Mouse (Mus musculus) limb, embryonic 12.5 days (tissue): ENCODE measurements at regions not wholly inside any gene's neighbourhood (a gene's known extent, or its start where the extent isn't known, plus 50 kb on each side); places are given as distances from the start of the nearest gene placed in this dataset.

Experiments used
- ATAC-seq: fragments of 200-750 bp; cut with Nextera tagmentation; 2 replicates; pipeline ENCODE4 v1.8.0; 2017; ENCODE audit warnings: low read depth, moderate TSS enrichment; ENCODE audit not compliant: insufficient number of reproducible peaks, insufficient read depth, low FRiP score, low TSS enrichment
- H3K27ac ChIP-seq: fragments of 300-500 bp; sonication (generic); 2 replicates; pipeline ENCODE4 v1.5.1; 2016; ENCODE audit warnings: mild to moderate bottlenecking, moderate library complexity
- H3K27me3 ChIP-seq: fragments of 300-500 bp; sonication (generic); 2 replicates; pipeline ENCODE4 v1.6.1; 2016; ENCODE audit warnings: mild to moderate bottlenecking, moderate library complexity
- H3K36me3 ChIP-seq: fragments of 300-500 bp; sonication (generic); 2 replicates; pipeline ENCODE4 v1.6.1; 2016; ENCODE audit warnings: mild to moderate bottlenecking, moderate library complexity
- H3K4me1 ChIP-seq: fragments of 300-500 bp; sonication (generic); replicated peaks from 2 replicates; pipeline ENCODE4 v1.6.1; 2016
- H3K4me2 ChIP-seq: fragments of 300-500 bp; sonication (generic); 2 replicates; pipeline ENCODE4 v1.6.1; 2016; ENCODE audit warnings: mild to moderate bottlenecking, moderate library complexity
- H3K4me3 ChIP-seq: fragments of 300-500 bp; sonication (generic); replicated peaks from 2 replicates; pipeline ENCODE4 v1.5.1; 2016; ENCODE audit warnings: mild to moderate bottlenecking
- H3K9ac ChIP-seq: fragments of 300-500 bp; sonication (generic); replicated peaks from 2 replicates; pipeline ENCODE4 v1.6.1; 2016; ENCODE audit warnings: mild to moderate bottlenecking, moderate library complexity
- H3K9me3 ChIP-seq: fragments of 300-500 bp; sonication (generic); 2 replicates; pipeline ENCODE4 v1.6.1; 2016; ENCODE audit warnings: mild to moderate bottlenecking, moderate library complexity
- WGBS: fragments of 180-500 bp; shearing (Covaris S2); methylation state at CpG from one replicate; pipeline ENCODE4 v1.1.7; 2016; 5-methylcytosine and 5-hydroxymethylcytosine counted together

DNA sequence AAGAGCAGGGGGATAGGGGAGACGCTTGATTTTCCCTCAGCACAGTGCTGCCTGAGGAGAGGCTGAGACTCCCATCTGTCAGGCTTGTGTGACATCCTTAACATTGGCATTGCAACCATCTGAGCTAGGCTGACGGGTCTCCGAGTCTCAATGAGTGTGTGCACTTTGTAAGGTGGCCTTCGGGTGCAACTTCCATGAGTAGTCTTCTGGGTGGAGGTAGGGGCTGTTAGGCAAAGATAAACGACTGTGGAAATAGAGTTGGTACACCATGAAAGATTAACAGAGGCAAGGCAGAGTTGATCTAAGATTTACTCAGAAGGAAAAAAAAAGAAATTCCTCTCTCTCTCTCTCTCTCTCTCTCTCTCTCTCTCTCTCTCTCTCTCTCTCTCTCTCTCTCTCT lies 211.2 kb upstream of the Nr5a2 start:
- no peak overlapping the region for H3K9ac ChIP-seq
- no peak for ATAC-seq
- WGBS: 74% methylated on average over 5 of the region's 5 CpGs

GRCm38 (mm10) chr1:137147891-137148290 lies 187.6 kb upstream of the Nr5a2 start:
- Histone ChIP-seq H3K4me2 (no peak overlapping the region), H3K27me3 (peaks cover 4% of the 10 kb centered on the region; the same call in 1 of the 2 replicates), H3K4me3 (no peak overlapping the region), H3K36me3 (no peaks in the 10 kb centered on the region), H3K4me1 (peaks cover 5% of the 10 kb centered on the region; the same call in 1 of the 2 replicates), H3K27ac (no peak overlapping the region), H3K9me3 (no peaks in the 10 kb centered on the region), H3K9ac (no peak overlapping the region)
- WGBS: 75% methylated on average over 3 of the region's 3 CpGs
- ATAC-seq: no peak; the same call in 1 of the 2 replicates

More for the DNA sequence above, 211.2 kb upstream of the Nr5a2 start:
- Histone ChIP-seq H3K4me3 (no peak overlapping the region), H3K27ac (no peak overlapping the region), H3K9me3 (no peaks in the 10 kb centered on the region), H3K4me1 (peaks cover 8% of the 10 kb centered on the region), H3K4me2 (no peak overlapping the region), H3K27me3 (no peaks in the 10 kb centered on the region), H3K36me3 (no peaks in the 10 kb centered on the region)

- H3K4me3 ChIP-seq: no peak overlapping the region
- H3K9ac ChIP-seq: no peak overlapping the region
- no peak for ATAC-seq
- no peak overlapping the region for H3K27ac ChIP-seq
- no peaks in the 10 kb centered on the region for H3K9me3 ChIP-seq
- peaks cover 10% of the 10 kb centered on the region; the same call in 1 of the 2 replicates for H3K27me3 ChIP-seq
- H3K4me1 ChIP-seq: peaks cover 6% of the 10 kb centered on the region
- H3K36me3 ChIP-seq: no peaks in the 10 kb centered on the region
- H3K4me2 ChIP-seq: peak overlapping the region; percentile 37
- 9% methylated on average over 13 of the region's 13 CpGs for WGBS
Measured at GRCm38 (mm10) chr1:137141879-137142570, 181.8 kb upstream of the Nr5a2 start.

DNA sequence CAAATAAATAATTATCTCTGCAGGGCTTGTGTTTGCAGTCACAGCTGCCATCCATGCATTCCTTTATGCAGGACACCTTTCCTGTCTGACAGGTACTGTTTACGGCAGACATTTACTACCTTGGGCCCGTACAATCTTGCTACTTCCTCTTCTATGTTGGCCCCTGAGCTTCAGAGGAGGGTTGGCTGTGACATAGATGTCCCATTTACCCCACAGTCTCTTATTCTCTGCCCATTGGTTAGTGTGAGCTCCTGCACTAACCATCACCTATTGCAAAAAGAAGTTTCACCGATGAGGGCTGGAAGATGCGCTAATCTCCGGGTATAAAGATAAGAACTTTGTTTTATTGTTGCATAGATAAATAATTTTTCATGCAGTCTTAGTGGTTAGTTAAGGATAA lies 181.1 kb upstream of the Nr5a2 start:
- Histone ChIP-seq H3K27ac (no peak overlapping the region), H3K4me3 (no peak overlapping the region), H3K4me2 (no peak overlapping the region), H3K27me3 (peaks cover 10% of the 10 kb centered on the region; the same call in 1 of the 2 replicates), H3K9ac (no peak overlapping the region), H3K4me1 (peaks cover 6% of the 10 kb centered on the region), H3K36me3 (no peaks in the 10 kb centered on the region), H3K9me3 (no peaks in the 10 kb centered on the region)
- WGBS: 61% methylated on average over 5 of the region's 5 CpGs
- ATAC-seq: no peak

- no peak for ATAC-seq
- Histone ChIP-seq H3K36me3 (no peaks in the 10 kb centered on the region), H3K4me1 (no peaks in the 10 kb centered on the region; the same call in 1 of the 2 replicates), H3K4me2 (no peak overlapping the region), H3K9ac (no peak overlapping the region), H3K9me3 (no peaks in the 10 kb centered on the region), H3K4me3 (no peak overlapping the region), H3K27ac (no peak overlapping the region), H3K27me3 (peaks cover 13% of the 10 kb centered on the region)
- 91% methylated on average over 7 of the region's 7 CpGs for WGBS
Measured at GRCm38 (mm10) chr1:137136156-137136555, 175.9 kb upstream of the Nr5a2 start.

GRCm38 (mm10) chr1:137133734-137134133 lies 173.5 kb upstream of the Nr5a2 start:
- Histone ChIP-seq H3K4me2 (no peak overlapping the region), H3K27me3 (peaks cover 8% of the 10 kb centered on the region), H3K4me1 (no peaks in the 10 kb centered on the region; the same call in 1 of the 2 replicates), H3K4me3 (no peak overlapping the region), H3K27ac (no peak overlapping the region), H3K9me3 (no peaks in the 10 kb centered on the region), H3K36me3 (no peaks in the 10 kb centered on the region), H3K9ac (no peak overlapping the region)
- 12% methylated on average over 7 of the region's 7 CpGs for WGBS
- ATAC-seq: no peak

DNA sequence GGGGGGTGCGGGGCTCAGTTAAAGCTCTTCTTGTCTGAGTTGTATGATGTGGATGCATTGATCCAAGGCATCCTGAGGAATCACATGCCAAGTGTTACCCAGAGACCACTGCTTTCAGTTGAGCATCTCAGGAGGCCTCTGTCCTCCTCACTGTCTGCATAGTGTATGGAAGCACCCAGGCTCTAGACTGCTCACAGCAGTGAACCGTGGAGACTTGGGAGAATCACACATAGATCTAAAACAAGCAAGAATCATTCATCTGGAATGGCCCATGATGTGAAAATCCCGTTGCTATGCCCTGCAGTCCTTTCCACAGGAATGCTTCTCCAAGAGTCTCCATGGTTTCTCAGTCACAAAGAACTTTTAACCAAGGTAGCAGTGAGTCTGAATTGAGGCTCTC lies 170.0 kb upstream of the Nr5a2 start:
- no peak overlapping the region for H3K27ac ChIP-seq
- no peak for ATAC-seq
- peaks cover 8% of the 10 kb centered on the region for H3K27me3 ChIP-seq
- H3K36me3 ChIP-seq: no peaks in the 10 kb centered on the region
- H3K9ac ChIP-seq: no peak overlapping the region
- WGBS: 82% methylated on average over 3 of the region's 3 CpGs
- H3K4me2 ChIP-seq: no peak overlapping the region
- H3K4me1 ChIP-seq: no peaks in the 10 kb centered on the region; the same call in 1 of the 2 replicates
- H3K4me3 ChIP-seq: no peak overlapping the region
- no peaks in the 10 kb centered on the region for H3K9me3 ChIP-seq

- Histone ChIP-seq H3K4me1 (no peaks in the 10 kb centered on the region; the same call in 1 of the 2 replicates), H3K36me3 (no peaks in the 10 kb centered on the region), H3K4me2 (no peak overlapping the region), H3K4me3 (no peak overlapping the region), H3K27me3 (peaks cover 4% of the 10 kb centered on the region; the same call in 1 of the 2 replicates), H3K9ac (no peak overlapping the region), H3K9me3 (no peaks in the 10 kb centered on the region), H3K27ac (no peak overlapping the region)
- ATAC-seq: no peak
- WGBS: 87% methylated on average over 9 of the region's 9 CpGs
Measured at GRCm38 (mm10) chr1:137129116-137129515, 168.9 kb upstream of the Nr5a2 start.

DNA sequence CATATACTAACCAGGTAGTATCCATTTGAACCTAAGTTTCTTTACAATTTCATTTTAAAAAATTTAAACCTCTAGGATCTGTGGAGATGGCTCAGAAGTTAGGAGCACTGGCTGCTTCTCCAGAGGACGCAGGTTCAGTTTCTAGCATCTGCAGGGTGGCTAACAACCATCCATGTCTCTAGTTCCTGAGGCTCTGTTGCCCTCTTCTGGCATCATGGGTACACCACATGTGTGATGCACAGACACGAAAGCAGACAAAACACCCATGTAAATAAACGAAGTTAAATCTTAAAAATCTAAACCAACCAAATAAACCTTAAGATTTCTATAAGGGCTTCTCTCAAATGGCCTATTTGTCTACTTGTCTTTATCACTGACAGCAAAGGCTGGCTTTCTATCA lies 157.6 kb upstream of the Nr5a2 start:
- Histone ChIP-seq H3K9ac (no peak overlapping the region), H3K4me2 (no peak overlapping the region), H3K4me1 (no peaks in the 10 kb centered on the region), H3K27ac (no peak overlapping the region), H3K27me3 (no peaks in the 10 kb centered on the region), H3K36me3 (no peaks in the 10 kb centered on the region), H3K4me3 (no peak overlapping the region), H3K9me3 (no peaks in the 10 kb centered on the region)
- ATAC-seq: no peak
- WGBS: 79% methylated on average over 3 of the region's 3 CpGs

GRCm38 (mm10) chr1:137106444-137106843 lies 146.2 kb upstream of the Nr5a2 start:
- ATAC-seq: no peak
- Histone ChIP-seq H3K27ac (no peak overlapping the region), H3K4me3 (no peak overlapping the region), H3K9me3 (no peaks in the 10 kb centered on the region), H3K4me2 (no peak overlapping the region), H3K9ac (no peak overlapping the region), H3K36me3 (no peaks in the 10 kb centered on the region), H3K4me1 (no peaks in the 10 kb centered on the region), H3K27me3 (no peaks in the 10 kb centered on the region)
- WGBS: 89% methylated on average over 2 of the region's 2 CpGs

- H3K36me3 ChIP-seq: no peaks in the 10 kb centered on the region
- no peak overlapping the region for H3K4me2 ChIP-seq
- H3K9ac ChIP-seq: no peak overlapping the region
- ATAC-seq: no peak
- 55% methylated on average over 9 of the region's 9 CpGs for WGBS
- H3K9me3 ChIP-seq: no peaks in the 10 kb centered on the region
- no peak overlapping the region for H3K27ac ChIP-seq
- no peak overlapping the region for H3K4me3 ChIP-seq
- H3K4me1 ChIP-seq: no peaks in the 10 kb centered on the region
- H3K27me3 ChIP-seq: no peaks in the 10 kb centered on the region
Measured at GRCm38 (mm10) chr1:137091762-137092161, 131.5 kb upstream of the Nr5a2 start.

- H3K36me3 ChIP-seq: no peaks in the 10 kb centered on the region
- no peak for ATAC-seq
- 79% methylated on average over 10 of the region's 10 CpGs for WGBS
Measured at GRCm38 (mm10) chr1:137088148-137088547, 127.9 kb upstream of the Nr5a2 start.

More at GRCm38 (mm10) chr1:137088148-137088547, 127.9 kb upstream of the Nr5a2 start:
- Histone ChIP-seq H3K4me1 (no peaks in the 10 kb centered on the region), H3K9me3 (no peaks in the 10 kb centered on the region), H3K4me3 (no peak overlapping the region), H3K27me3 (no peaks in the 10 kb centered on the region), H3K27ac (no peak overlapping the region), H3K9ac (no peak overlapping the region), H3K4me2 (no peak overlapping the region)
